Mouse (Mus musculus) liver, adult 2 months (tissue): ENCODE results near the gene Mindy1. TPM values are rescaled to one million over a fixed set of nuclear protein-coding genes. Genes with fewer than 3 reads are reported as not detected.
"Not testable (repeated sequence)": the region's sequence is repeated elsewhere in the genome, so short reads cannot be mapped to it uniquely, and the experiment has no call there.

Experiments used
- DNase-seq: peaks from one replicate; pipeline ENCODE4 v3.0.0-alpha.2; 2011; ENCODE audit warnings: low read depth, low spot score; ENCODE audit errors: extremely low read depth
- H3K27ac ChIP-seq: fragments of 200-500 bp; replicated peaks from 2 replicates; pipeline ENCODE4 v1.5.1; 2012; ENCODE audit warnings: low read depth, mild to moderate bottlenecking, control low read depth, inconsistent platforms, low read length; ENCODE audit not compliant: insufficient read depth
- H3K27me3 ChIP-seq: fragments of 200-500 bp; 2 replicates; pipeline ENCODE4 v1.6.1; 2012; ENCODE audit warnings: mild to moderate bottlenecking, moderate library complexity, low read length, inconsistent platforms; ENCODE audit not compliant: control insufficient read depth, insufficient read depth
- H3K36me3 ChIP-seq: fragments of 200-500 bp; 2 replicates; pipeline ENCODE4 v1.6.1; 2012; ENCODE audit warnings: low read length, inconsistent platforms; ENCODE audit not compliant: control insufficient read depth, insufficient read depth
- H3K4me1 ChIP-seq: fragments of 200-500 bp; 2 replicates; pipeline ENCODE4 v1.6.1; 2011; ENCODE audit warnings: low read length; ENCODE audit not compliant: control insufficient read depth, insufficient read depth
- H3K4me3 ChIP-seq: fragments of 200-500 bp; 2 replicates; pipeline ENCODE4 v1.5.1; 2011; ENCODE audit warnings: low read depth, mild to moderate bottlenecking, control low read depth, low read length, moderate library complexity; ENCODE audit not compliant: insufficient read depth
- H3K79me2 ChIP-seq: fragments of 200-500 bp; 2 replicates; pipeline ENCODE4 v1.6.1; 2012; ENCODE audit warnings: inconsistent platforms, mild to moderate bottlenecking, low read length, moderate library complexity; ENCODE audit not compliant: control insufficient read depth, insufficient read depth
- H3K9ac ChIP-seq: fragments of 200-500 bp; 2 replicates; pipeline ENCODE4 v1.6.1; 2012; ENCODE audit warnings: low read depth, mild to moderate bottlenecking, control low read depth, inconsistent platforms, low read length
- CTCF ChIP-seq: fragments of 200-500 bp; IDR thresholded peaks from 2 replicates; pipeline ENCODE4 v1.5.1; 2011; ENCODE audit warnings: low read depth, low read length, control low read depth
- POLR2A ChIP-seq: fragments of 200-500 bp; IDR thresholded peaks from 2 replicates; pipeline ENCODE4 v1.6.1; 2011; ENCODE audit warnings: low read length, control low read depth; ENCODE audit not compliant: insufficient read depth; ENCODE audit errors: extremely low read depth
- WGBS: fragments of 180-500 bp; shearing (Covaris S2); methylation state at CpG from one replicate; pipeline ENCODE4 v1.1.7; 2018; 5-methylcytosine and 5-hydroxymethylcytosine counted together
- polyA plus RNA-seq: library from polyadenylated mRNA; depleted of rRNA; stranded (reverse); fragments of >200 nt; gene quantifications from 2 replicates; pipeline ENCODE4 v1.2.3, GENCODE M21; 2012
- total RNA-seq: library from RNA; depleted of rRNA; stranded (reverse); fragments of >200 nt; gene quantifications from 2 replicates; pipeline ENCODE4 v1.2.3, GENCODE M21; 2014

Gene Mindy1
- total and polyA plus RNA-seq, 2 experiments, result 56.6 to 137 TPM

- peaks cover 71% of the 10 kb centered on the region for H3K36me3 ChIP-seq
- H3K4me1 ChIP-seq, result peaks cover 30% of the 10 kb centered on the region
- H3K9ac ChIP-seq, result no peak overlapping the region; the same call in 1 of the 2 replicates
- 47% methylated on average over 3 of the region's 3 CpGs for WGBS
- peaks cover 14% of the 10 kb centered on the region; the same call in 1 of the 2 replicates for H3K79me2 ChIP-seq
- H3K4me3 ChIP-seq, result no peak overlapping the region
- no peaks in the 10 kb centered on the region for H3K27me3 ChIP-seq
- DNase-seq, result peak; percentile 74
- no peak for TF ChIP-seq CTCF
- no peak for TF ChIP-seq POLR2A
- peak overlapping the region; percentile 89 for H3K27ac ChIP-seq
Measured at GRCm38 (mm10) chr3:95323429-95323828, 42.3 kb downstream of the Mindy1 start.

- Histone ChIP-seq H3K9ac (no peak overlapping the region), H3K36me3 (peaks cover 72% of the 10 kb centered on the region), H3K27ac (no peak overlapping the region; the same call in 1 of the 2 replicates), H3K4me3 (no peak overlapping the region), H3K27me3 (no peaks in the 10 kb centered on the region), H3K4me1 (peaks cover 28% of the 10 kb centered on the region), H3K79me2 (peaks cover 10% of the 10 kb centered on the region; the same call in 1 of the 2 replicates)
- 0 out of 2 replicates have a peak, but pooled peaks have one; percentile 3 for TF ChIP-seq CTCF
- no peak for TF ChIP-seq POLR2A
- DNase-seq, result no peak
- 94% methylated on average over 6 of the region's 6 CpGs for WGBS
Measured at GRCm38 (mm10) chr3:95324454-95325144, 43.5 kb downstream of the Mindy1 start.

- Histone ChIP-seq H3K27me3 (no peaks in the 10 kb centered on the region), H3K79me2 (no peaks in the 10 kb centered on the region), H3K27ac (no peak overlapping the region), H3K9ac (no peak overlapping the region), H3K4me3 (no peak overlapping the region), H3K4me1 (peaks cover 3% of the 10 kb centered on the region), H3K36me3 (peaks cover 48% of the 10 kb centered on the region)
- TF ChIP-seq POLR2A (no peak), CTCF (no peak)
- peak; percentile 63 for DNase-seq
- 29% methylated on average over 1 of the region's 1 CpGs for WGBS
Measured at GRCm38 (mm10) chr3:95328803-95329404, 47.8 kb downstream of the Mindy1 start.

GRCm38 (mm10) chr3:95331528-95331927 lies 50.4 kb downstream of the Mindy1 start:
- WGBS, result 0% methylated on average over 1 of the region's 1 CpGs
- no peaks in the 10 kb centered on the region for H3K79me2 ChIP-seq
- no peak overlapping the region for H3K9ac ChIP-seq
- no peaks in the 10 kb centered on the region for H3K27me3 ChIP-seq
- H3K36me3 ChIP-seq, result peaks cover 39% of the 10 kb centered on the region
- no peak overlapping the region for H3K27ac ChIP-seq
- peak; percentile 56 for DNase-seq
- peaks cover 2% of the 10 kb centered on the region; the same call in 1 of the 2 replicates for H3K4me1 ChIP-seq
- no peak for TF ChIP-seq CTCF
- TF ChIP-seq POLR2A, result no peak
- H3K4me3 ChIP-seq, result no peak overlapping the region

- no peaks in the 10 kb centered on the region for H3K4me1 ChIP-seq
- no peak for TF ChIP-seq CTCF
- TF ChIP-seq POLR2A, result no peak
- no peak overlapping the region for H3K9ac ChIP-seq
- no peak overlapping the region for H3K4me3 ChIP-seq
- no peak overlapping the region for H3K27ac ChIP-seq
- no peaks in the 10 kb centered on the region for H3K79me2 ChIP-seq
- H3K27me3 ChIP-seq, result no peaks in the 10 kb centered on the region
- 97% methylated on average over 4 of the region's 4 CpGs for WGBS
- no peak for DNase-seq
- peaks cover 64% of the 10 kb centered on the region for H3K36me3 ChIP-seq
Measured at GRCm38 (mm10) chr3:95337345-95337744, 56.2 kb downstream of the Mindy1 start.

GRCm38 (mm10) chr3:95338251-95338650 lies 57.1 kb downstream of the Mindy1 start:
- Histone ChIP-seq H3K27me3 (no peaks in the 10 kb centered on the region), H3K9ac (no peak overlapping the region), H3K4me1 (no peaks in the 10 kb centered on the region), H3K4me3 (no peak overlapping the region), H3K27ac (no peak overlapping the region), H3K36me3 (peaks cover 64% of the 10 kb centered on the region), H3K79me2 (no peaks in the 10 kb centered on the region)
- TF ChIP-seq POLR2A (no peak), CTCF (no peak)
- no peak for DNase-seq
- WGBS, result 98% methylated on average over 4 of the region's 4 CpGs

- H3K79me2 ChIP-seq, H3K9ac ChIP-seq, DNase-seq, H3K27ac ChIP-seq, H3K4me3 ChIP-seq, H3K27me3 ChIP-seq, H3K4me1 ChIP-seq: not testable (repeated sequence)
- H3K36me3 ChIP-seq, result peaks cover 64% of the 10 kb centered on the region
- WGBS, result 96% methylated on average over 9 of the region's 9 CpGs
Measured at GRCm38 (mm10) chr3:95343356-95344000, 62.3 kb downstream of the Mindy1 start.
